ENCODE assay signal across 9 mouse cellular contexts in the genomic region with DNA sequence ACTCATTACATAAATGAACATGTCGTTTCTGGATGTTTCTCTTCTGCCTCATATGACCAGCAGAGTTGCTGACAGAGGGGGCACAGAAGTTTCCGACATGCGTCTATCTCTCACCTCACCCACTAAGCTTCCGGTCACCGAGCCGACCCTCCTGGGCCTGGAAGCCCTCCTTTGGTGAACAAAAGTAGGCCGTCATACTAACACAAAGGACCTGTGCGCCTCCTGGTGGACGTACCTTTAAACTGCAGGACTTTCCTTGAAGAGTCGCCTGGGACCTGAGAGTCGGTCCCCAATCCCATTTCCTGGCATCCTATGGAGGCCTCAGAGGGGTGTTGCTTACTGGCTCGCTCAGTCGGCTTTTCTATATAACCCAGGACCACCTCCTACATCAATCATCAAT. TPM values are rescaled to one million over a fixed set of nuclear protein-coding genes. Genes with fewer than 3 reads are reported as not detected.
DNase-seq lines count a peak whose midpoint lies in the region; ATAC-seq lines count a peak whose summit lies in the region.
"Had no signal": no experiment of that assay in that cellular context is flagged by ENCODE, and none has a peak within 500 bp of the region (broad histone marks: within the 10 kb centered on the region; RNA-seq: fewer than 3 reads in every experiment).

No protein-coding gene starts in this region.

- no peaks in the 10 kb centered on the region for H3K9me3 ChIP-seq in forebrain, embryonic 13.5 days (replicated peaks)

- H3K4me3 ChIP-seq in forebrain, embryonic 13.5 days, result no peak overlapping the region

- H3K9ac ChIP-seq in forebrain, embryonic 13.5 days, result no peak overlapping the region

- 0 out of 2 replicates have a peak, but pooled peaks have one; percentile 38 for ATAC-seq in forebrain, embryonic 13.5 days
- peak; percentile 16; the same call in 1 of the 2 replicates for ATAC-seq in megakaryocyte-erythroid progenitor cell, adult 5-6 weeks (replicated peaks; ENCODE audit: low FRiP score, low TSS enrichment, poor library complexity, severe bottlenecking)

- intact Hi-C loops in heart, postnatal 14 days (cut with DNase I), result loop anchor here (1.0 to 5.0 kb wide), 4 partner anchors 22 to 235 kb away; a partner anchor contains a TSS

- no peaks in the 10 kb centered on the region for H3K36me3 ChIP-seq in forebrain, embryonic 13.5 days (ENCODE audit: poor library complexity, severe bottlenecking)

- peaks cover 10% of the 10 kb centered on the region for H3K4me1 ChIP-seq in forebrain, embryonic 13.5 days

- no peaks in the 10 kb centered on the region for H3K27me3 ChIP-seq in forebrain, embryonic 13.5 days

- 14% methylated on average over 13 of the region's 13 CpGs for WGBS in forebrain, embryonic 13.5 days

- no peak overlapping the region for H3K27ac ChIP-seq in forebrain, embryonic 13.5 days

- peak; percentile 75 to 93 for DNase-seq in adrenal gland, adult (ENCODE audit: inconsistent age in 2 of 2, low spot score in 1 of 2)
- no peak for DNase-seq in adrenal gland, adult 8-10 months
- peak; percentile 70 for DNase-seq in c-Kit-negative CD71-positive TER-119-positive erythroid progenitor cells, embryonic 14.5 days (ENCODE audit: low read depth, low spot score)
- peak; percentile 79 to 87 for DNase-seq in heart, postnatal 14 days
- peak; percentile 82 to 88 for DNase-seq in left cerebral cortex, adult 18-20 months (ENCODE audit: low spot score in 2 of 2)
- peak; percentile 59 to 73 for DNase-seq in spleen, postnatal 14 days (ENCODE audit: low spot score in 2 of 2)

- no peak overlapping the region for H3K4me2 ChIP-seq in forebrain, embryonic 13.5 days

RNA-seq across cellular contexts. Expression of a gene that starts 11.3 kb away (rescaled TPM):
- under 1 TPM in 1 of 4 experiments, not detected in 3; 0.05 TPM for total RNA-seq in adrenal gland, adult 8-10 months (2022)
- polyA plus RNA-seq in forebrain, embryonic 13.5 days (2015; fragmentation: Nextera tagmentation; extraction: Ambion mirVana), result 0.15 and 0.25 TPM in 2 replicates
- under 1 TPM; 0.07 TPM for total RNA-seq in heart, postnatal 14 days (2021)
- total RNA-seq in left cerebral cortex, adult 18-20 months (2021), result 10 to 100 TPM in 1 of 2 experiments, 1 to 10 TPM in 1; 8.6 to 10.7 TPM
- 0.20 and 0.33 TPM in 2 replicates for total RNA-seq in megakaryocyte-erythroid progenitor cell, adult 5-6 weeks (2014; fragmentation: Nextera tagmentation)
- 0.23 and 0.66 TPM in 2 replicates for total RNA-seq in megakaryocyte-erythroid progenitor cell, adult 5-6 weeks (2017)

RNA-seq across cellular contexts. Expression of a gene that starts 17.3 kb away (rescaled TPM):
- not detected for total RNA-seq in adrenal gland, adult 8-10 months (2022)
- not detected in 2 replicates for polyA plus RNA-seq in forebrain, embryonic 13.5 days (2015; fragmentation: Nextera tagmentation; extraction: Ambion mirVana)
- under 1 TPM; 0.36 to 0.44 TPM for total RNA-seq in heart, postnatal 14 days (2021)
- not detected for total RNA-seq in left cerebral cortex, adult 18-20 months (2021)
- total RNA-seq in megakaryocyte-erythroid progenitor cell, adult 5-6 weeks (2014; fragmentation: Nextera tagmentation), result not detected in 2 replicates
- not detected in 2 replicates for total RNA-seq in megakaryocyte-erythroid progenitor cell, adult 5-6 weeks (2017)
- polyA plus RNA-seq: neural tube, embryonic 14.5 days had no signal

RNA-seq across cellular contexts. Expression of a gene that starts 25.4 kb away (rescaled TPM):
- total RNA-seq in adrenal gland, adult 8-10 months (2022), result 10 to 100 TPM; 42.6 to 51.5 (median 45.9) TPM
- 107 and 115 TPM in 2 replicates for polyA plus RNA-seq in forebrain, embryonic 13.5 days (2015; fragmentation: Nextera tagmentation; extraction: Ambion mirVana)
- total RNA-seq in heart, postnatal 14 days (2021), result 10 to 100 TPM; 59.5 to 62.6 TPM
- 10 to 100 TPM; 67.7 to 71.2 TPM for total RNA-seq in left cerebral cortex, adult 18-20 months (2021)
- total RNA-seq in megakaryocyte-erythroid progenitor cell, adult 5-6 weeks (2014; fragmentation: Nextera tagmentation), result 23.5 and 33.8 TPM in 2 replicates
- 31.4 and 39.9 TPM in 2 replicates for total RNA-seq in megakaryocyte-erythroid progenitor cell, adult 5-6 weeks (2017)

Comparison
In these comparisons a context has a peak if more than half of its experiments do, and no peak if none do; other contexts are left out.
1. RNA of a gene that starts 11.3 kb away (total RNA-seq): 8.6 to 10.7 TPM in left cerebral cortex, adult 18-20 months; 0.20 to 0.66 TPM in megakaryocyte-erythroid progenitor cell, adult 5-6 weeks, 0.07 TPM in heart, postnatal 14 days and 0.05 TPM in adrenal gland, adult 8-10 months; every median in the first group is over 4 times any median in the second.